Mouse (Mus musculus): ENCODE measurements around the gene Inava.

- no peak for TF ChIP-seq POLR2A (IDR thresholded peaks at IDR 0.05; ENCODE audit: low read depth, low read length)
- peak; percentile 56; the same call in 1 of the 2 replicates for TF ChIP-seq CTCF (IDR thresholded peaks at IDR 0.05; ENCODE audit: borderline replicate concordance, insufficient read depth, low read length)
Observed at GRCm38 (mm10) chr1:136175183-136175582, 58.9 kb downstream of the Inava start.

All from embryonic fibroblast, embryonic 13.5 days (primary cell).